Mouse (Mus musculus) liver, adult 2 months (tissue): ENCODE measurements around the gene Card11. TPM values are rescaled to one million over a fixed set of nuclear protein-coding genes. Genes with fewer than 3 reads are reported as not detected.

Experiments used
- DNase-seq: peaks from one replicate; pipeline ENCODE4 v3.0.0-alpha.2; 2011; ENCODE audit warnings: low read depth, low spot score; ENCODE audit errors: extremely low read depth
- H3K27ac ChIP-seq: fragments of 200-500 bp; replicated peaks from 2 replicates; pipeline ENCODE4 v1.5.1; 2012; ENCODE audit warnings: low read depth, mild to moderate bottlenecking, control low read depth, inconsistent platforms, low read length; ENCODE audit not compliant: insufficient read depth
- H3K27me3 ChIP-seq: fragments of 200-500 bp; 2 replicates; pipeline ENCODE4 v1.6.1; 2012; ENCODE audit warnings: mild to moderate bottlenecking, moderate library complexity, low read length, inconsistent platforms; ENCODE audit not compliant: control insufficient read depth, insufficient read depth
- H3K36me3 ChIP-seq: fragments of 200-500 bp; 2 replicates; pipeline ENCODE4 v1.6.1; 2012; ENCODE audit warnings: low read length, inconsistent platforms; ENCODE audit not compliant: control insufficient read depth, insufficient read depth
- H3K4me1 ChIP-seq: fragments of 200-500 bp; 2 replicates; pipeline ENCODE4 v1.6.1; 2011; ENCODE audit warnings: low read length; ENCODE audit not compliant: control insufficient read depth, insufficient read depth
- H3K4me3 ChIP-seq: fragments of 200-500 bp; 2 replicates; pipeline ENCODE4 v1.5.1; 2011; ENCODE audit warnings: low read depth, mild to moderate bottlenecking, control low read depth, low read length, moderate library complexity; ENCODE audit not compliant: insufficient read depth
- H3K79me2 ChIP-seq: fragments of 200-500 bp; 2 replicates; pipeline ENCODE4 v1.6.1; 2012; ENCODE audit warnings: inconsistent platforms, mild to moderate bottlenecking, low read length, moderate library complexity; ENCODE audit not compliant: control insufficient read depth, insufficient read depth
- H3K9ac ChIP-seq: fragments of 200-500 bp; 2 replicates; pipeline ENCODE4 v1.6.1; 2012; ENCODE audit warnings: low read depth, mild to moderate bottlenecking, control low read depth, inconsistent platforms, low read length
- CTCF ChIP-seq: fragments of 200-500 bp; IDR thresholded peaks from 2 replicates; pipeline ENCODE4 v1.5.1; 2011; ENCODE audit warnings: low read depth, low read length, control low read depth
- POLR2A ChIP-seq: fragments of 200-500 bp; IDR thresholded peaks from 2 replicates; pipeline ENCODE4 v1.6.1; 2011; ENCODE audit warnings: low read length, control low read depth; ENCODE audit not compliant: insufficient read depth; ENCODE audit errors: extremely low read depth
- WGBS: fragments of 180-500 bp; shearing (Covaris S2); methylation state at CpG from one replicate; pipeline ENCODE4 v1.1.7; 2018; 5-methylcytosine and 5-hydroxymethylcytosine counted together
- polyA plus RNA-seq: library from polyadenylated mRNA; depleted of rRNA; stranded (reverse); fragments of >200 nt; gene quantifications from 2 replicates; pipeline ENCODE4 v1.2.3, GENCODE M21; 2012
- total RNA-seq: library from RNA; depleted of rRNA; stranded (reverse); fragments of >200 nt; gene quantifications from 2 replicates; pipeline ENCODE4 v1.2.3, GENCODE M21; 2014

Card11 gene
- total and polyA plus RNA-seq, 2 experiments, result 0.09 to 0.71 TPM

DNA sequence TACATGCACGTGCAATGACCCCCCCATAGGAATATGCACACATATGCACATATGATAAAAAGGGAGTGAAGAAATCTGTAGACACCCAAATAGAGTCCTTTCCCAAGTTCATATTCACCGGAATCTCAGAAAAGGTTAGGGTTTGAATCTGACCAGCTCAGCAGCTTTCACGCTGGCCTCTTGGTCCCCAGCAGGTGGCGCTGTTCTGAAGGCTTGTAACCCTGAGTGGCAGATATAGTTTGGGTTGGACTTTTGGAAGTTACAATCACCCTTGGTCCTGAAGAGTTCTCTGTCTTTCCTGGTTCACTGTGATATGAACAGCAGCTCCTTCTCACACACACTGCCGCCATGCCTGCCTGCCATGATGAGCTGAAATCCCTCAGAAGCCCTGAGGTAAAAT, 24.1 kb upstream of the Card11 start:
- Histone ChIP-seq H3K4me1 (no peaks in the 10 kb centered on the region), H3K27me3 (peaks cover 2% of the 10 kb centered on the region; the same call in 1 of the 2 replicates), H3K36me3 (no peaks in the 10 kb centered on the region), H3K4me3 (no peak overlapping the region), H3K79me2 (no peaks in the 10 kb centered on the region), H3K27ac (no peak overlapping the region), H3K9ac (no peak overlapping the region)
- no peak for DNase-seq
- WGBS, result 68% methylated on average over 5 of the region's 5 CpGs
- TF ChIP-seq POLR2A (no peak), CTCF (peak; percentile 51)

DNA sequence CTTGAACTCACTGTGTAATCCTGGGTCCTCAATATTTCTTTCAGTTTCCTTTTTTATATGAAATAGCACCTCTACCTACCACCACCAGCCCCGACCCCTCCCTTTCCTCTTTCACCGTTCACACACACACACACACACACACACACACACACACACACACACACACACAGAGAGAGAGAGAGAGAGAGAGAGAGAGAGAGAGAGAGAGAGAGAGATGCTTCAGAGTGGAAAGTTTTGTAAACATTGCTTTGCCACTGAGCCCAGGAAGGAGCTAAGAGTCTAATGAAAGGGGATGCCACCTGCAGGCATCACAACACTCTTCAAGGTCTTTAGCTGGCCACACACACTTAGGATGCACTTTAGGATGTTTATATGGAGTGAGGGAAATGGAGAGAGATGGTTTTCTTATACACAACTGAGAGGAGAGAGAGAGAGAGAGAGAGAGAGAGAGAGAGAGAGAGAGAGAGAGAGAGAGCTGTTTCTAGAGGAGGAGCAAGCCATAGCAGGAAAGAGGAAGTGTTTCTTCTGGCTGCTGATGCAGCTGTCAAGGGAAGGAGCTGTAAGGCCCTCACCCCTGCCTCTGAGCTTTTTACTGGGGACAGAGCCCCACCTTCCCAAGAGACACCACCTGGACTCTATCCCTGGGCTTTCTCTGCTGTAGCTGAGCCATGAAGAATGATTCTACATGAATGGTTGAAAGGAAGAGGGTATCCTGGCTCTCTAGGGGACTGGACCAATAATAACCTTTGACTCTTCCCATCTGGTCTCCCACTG, 17.7 kb upstream of the Card11 start:
- H3K27me3 ChIP-seq, result peaks cover 2% of the 10 kb centered on the region; the same call in 1 of the 2 replicates
- 40% methylated on average over 2 of the region's 2 CpGs for WGBS
- H3K79me2 ChIP-seq, result no peaks in the 10 kb centered on the region
- no peak overlapping the region for H3K9ac ChIP-seq
- peak; percentile 5 for DNase-seq
- no peak overlapping the region for H3K27ac ChIP-seq
- H3K36me3 ChIP-seq, result no peaks in the 10 kb centered on the region
- H3K4me1 ChIP-seq, result no peaks in the 10 kb centered on the region
- H3K4me3 ChIP-seq, result no peak overlapping the region
- TF ChIP-seq CTCF (no peak), POLR2A (no peak)

DNA sequence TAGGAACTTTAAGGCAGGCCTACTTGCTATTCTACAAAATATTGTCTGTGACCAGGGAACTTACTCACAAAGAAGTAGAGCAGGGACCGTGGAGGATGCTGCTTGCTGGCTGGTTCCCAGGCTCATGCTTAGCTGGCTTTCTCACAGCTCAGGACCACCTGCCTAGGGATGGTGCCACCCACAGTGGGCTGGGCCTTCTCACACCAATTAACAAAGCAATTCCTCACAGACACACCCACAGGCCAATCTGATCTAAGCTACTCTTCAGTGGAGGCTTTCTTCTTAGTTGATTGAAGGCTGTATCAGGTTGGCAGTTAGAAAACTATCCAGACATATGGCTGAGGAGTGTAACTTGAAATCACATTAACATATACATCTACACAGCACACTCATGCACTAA, 15.7 kb upstream of the Card11 start:
- whole genome bisulfite sequencing, result 84% methylated on average over 1 of the region's 1 CpGs
- H3K9ac ChIP-seq, result no peak overlapping the region
- H3K36me3 ChIP-seq, result no peaks in the 10 kb centered on the region
- no peak for DNase-seq
- TF ChIP-seq CTCF (no peak), POLR2A (no peak)
- H3K4me3 ChIP-seq, result no peak overlapping the region
- H3K27me3 ChIP-seq, result no peaks in the 10 kb centered on the region
- no peaks in the 10 kb centered on the region for H3K4me1 ChIP-seq
- no peaks in the 10 kb centered on the region for H3K79me2 ChIP-seq
- no peak overlapping the region for H3K27ac ChIP-seq

DNA sequence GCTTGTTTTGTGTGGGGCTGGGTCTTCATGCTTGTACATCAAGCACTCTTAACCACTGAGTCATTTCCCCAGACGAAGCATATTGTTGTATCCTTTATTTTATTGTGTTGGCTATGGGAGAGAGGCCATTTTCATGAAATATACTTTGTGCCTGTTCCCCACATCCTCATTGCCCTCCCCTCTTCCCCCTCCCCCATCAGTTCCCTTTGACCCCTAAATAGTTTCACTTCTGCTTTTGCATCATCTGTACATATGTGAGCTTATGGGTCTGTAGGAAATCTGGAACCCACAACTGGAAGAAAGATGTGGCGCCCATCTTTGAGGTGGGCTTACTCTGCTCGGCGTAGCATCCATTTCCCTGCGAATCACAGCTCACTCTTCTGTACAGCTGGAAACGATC, 13.8 kb upstream of the Card11 start:
- Histone ChIP-seq H3K4me3 (no peak overlapping the region), H3K9ac (no peak overlapping the region), H3K36me3 (no peaks in the 10 kb centered on the region), H3K79me2 (no peaks in the 10 kb centered on the region), H3K27ac (no peak overlapping the region), H3K27me3 (no peaks in the 10 kb centered on the region), H3K4me1 (no peaks in the 10 kb centered on the region)
- peak; percentile 15 for DNase-seq
- TF ChIP-seq CTCF (no peak), POLR2A (no peak)
- 88% methylated on average over 6 of the region's 6 CpGs for WGBS

DNA sequence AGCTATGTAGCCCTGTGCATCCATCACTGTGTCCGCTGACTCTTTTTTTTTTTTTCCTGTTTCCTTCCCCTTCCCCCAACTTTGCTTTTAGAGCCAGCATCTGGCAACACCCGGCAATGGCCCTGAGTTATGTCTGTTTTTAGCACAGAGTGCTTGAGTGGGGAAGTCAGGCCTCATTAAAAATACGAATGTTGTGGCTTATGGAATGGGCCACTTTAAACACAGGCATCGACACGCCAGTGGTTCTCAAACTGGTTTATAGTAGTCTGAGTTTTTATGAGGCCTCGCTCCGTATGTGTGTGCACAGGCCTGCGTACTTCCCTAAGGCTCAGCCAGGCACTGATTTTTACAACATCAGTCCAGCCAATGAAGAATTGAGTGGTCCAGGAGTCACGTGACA, 13.1 kb upstream of the Card11 start:
- no peaks in the 10 kb centered on the region for H3K79me2 ChIP-seq
- H3K27me3 ChIP-seq, result no peaks in the 10 kb centered on the region
- TF ChIP-seq POLR2A, result no peak
- no peak for TF ChIP-seq CTCF
- H3K4me1 ChIP-seq, result no peaks in the 10 kb centered on the region
- peak; percentile 24 for DNase-seq
- WGBS, result 81% methylated on average over 9 of the region's 9 CpGs
- H3K36me3 ChIP-seq, result no peaks in the 10 kb centered on the region
- no peak overlapping the region for H3K9ac ChIP-seq
- H3K4me3 ChIP-seq, result no peak overlapping the region
- H3K27ac ChIP-seq, result no peak overlapping the region

DNA sequence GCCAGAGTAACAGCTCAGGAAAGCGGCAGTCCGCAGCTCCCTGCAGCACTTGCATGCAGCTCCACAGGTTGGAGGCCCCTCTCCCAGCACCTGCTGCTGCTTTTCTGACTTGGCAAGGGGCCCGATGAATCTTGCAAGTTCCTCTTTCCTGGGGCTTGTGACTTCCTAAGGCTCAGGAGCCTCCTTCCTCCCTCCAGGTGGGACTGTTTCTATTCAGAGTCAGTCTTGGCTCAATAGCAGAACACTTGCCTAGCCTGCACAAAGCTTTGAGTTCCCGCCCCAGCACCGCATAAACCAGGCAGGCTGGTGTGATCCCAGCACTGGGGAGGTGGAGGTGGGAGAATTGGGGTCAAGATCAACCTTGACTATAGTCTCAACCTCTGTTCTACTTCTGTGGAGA, 5.1 kb upstream of the Card11 start:
- H3K4me1 ChIP-seq, result no peaks in the 10 kb centered on the region
- no peak for TF ChIP-seq POLR2A
- no peak for TF ChIP-seq CTCF
- H3K9ac ChIP-seq, result no peak overlapping the region
- H3K27me3 ChIP-seq, result no peaks in the 10 kb centered on the region
- no peak overlapping the region for H3K27ac ChIP-seq
- no peak for DNase-seq
- H3K36me3 ChIP-seq, result no peaks in the 10 kb centered on the region
- H3K79me2 ChIP-seq, result no peaks in the 10 kb centered on the region
- 78% methylated on average over 5 of the region's 5 CpGs for WGBS
- no peak overlapping the region for H3K4me3 ChIP-seq
